Mouse (Mus musculus): ENCODE results near the gene Nudt5.
"Not testable (repeated sequence)": the region's sequence is repeated elsewhere in the genome, so short reads cannot be mapped to it uniquely, and the experiment has no call there.

Nudt5 gene

DNA sequence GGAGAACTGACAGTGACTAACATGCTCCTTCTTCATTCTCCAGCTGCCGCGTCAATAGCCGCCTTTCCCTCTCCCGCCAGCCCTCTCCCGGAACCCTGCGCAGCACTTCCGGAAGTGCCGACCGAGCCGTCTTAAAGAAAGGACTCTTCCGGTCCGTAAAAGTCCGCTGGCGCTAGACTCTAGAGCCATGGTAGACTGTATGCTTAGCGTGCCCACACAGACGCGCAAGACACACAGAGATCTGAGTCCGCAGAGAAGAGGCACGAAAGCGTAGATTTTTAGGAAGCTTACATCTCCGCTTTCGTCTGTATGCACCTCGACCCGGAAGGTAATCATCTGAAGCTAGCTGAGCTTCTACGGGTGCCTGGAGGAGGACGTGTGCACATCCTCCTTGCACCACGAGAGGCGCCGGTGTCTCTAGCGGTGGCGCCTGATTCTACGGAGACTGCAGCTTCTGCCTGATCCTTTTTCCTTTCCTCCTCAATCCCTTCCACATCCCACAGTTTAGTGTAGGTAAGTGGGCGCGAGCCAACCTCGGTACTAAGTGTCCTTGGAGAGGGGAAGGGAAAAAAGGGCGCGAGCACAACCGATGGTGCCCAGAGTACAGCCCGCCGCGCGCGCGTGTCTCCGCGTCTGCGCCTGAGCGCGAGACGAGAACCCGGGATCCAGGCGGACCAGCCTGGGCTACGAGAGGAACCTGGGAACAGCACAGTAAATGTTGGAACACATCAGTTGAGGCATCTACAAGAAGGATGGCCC is at the start of gene Nudt5, which contains the start of gene Cdc123:
Gene Nudt5 (plus strand): TSS at position 147 of the 759 bp plus-strand sequence.
Gene Cdc123 (minus strand): TSS at position 292 of the 759 bp plus-strand sequence.
- peak; percentile 81 to 85 for DNase-seq (ENCODE audit: low spot score in 2 of 2)

DNA sequence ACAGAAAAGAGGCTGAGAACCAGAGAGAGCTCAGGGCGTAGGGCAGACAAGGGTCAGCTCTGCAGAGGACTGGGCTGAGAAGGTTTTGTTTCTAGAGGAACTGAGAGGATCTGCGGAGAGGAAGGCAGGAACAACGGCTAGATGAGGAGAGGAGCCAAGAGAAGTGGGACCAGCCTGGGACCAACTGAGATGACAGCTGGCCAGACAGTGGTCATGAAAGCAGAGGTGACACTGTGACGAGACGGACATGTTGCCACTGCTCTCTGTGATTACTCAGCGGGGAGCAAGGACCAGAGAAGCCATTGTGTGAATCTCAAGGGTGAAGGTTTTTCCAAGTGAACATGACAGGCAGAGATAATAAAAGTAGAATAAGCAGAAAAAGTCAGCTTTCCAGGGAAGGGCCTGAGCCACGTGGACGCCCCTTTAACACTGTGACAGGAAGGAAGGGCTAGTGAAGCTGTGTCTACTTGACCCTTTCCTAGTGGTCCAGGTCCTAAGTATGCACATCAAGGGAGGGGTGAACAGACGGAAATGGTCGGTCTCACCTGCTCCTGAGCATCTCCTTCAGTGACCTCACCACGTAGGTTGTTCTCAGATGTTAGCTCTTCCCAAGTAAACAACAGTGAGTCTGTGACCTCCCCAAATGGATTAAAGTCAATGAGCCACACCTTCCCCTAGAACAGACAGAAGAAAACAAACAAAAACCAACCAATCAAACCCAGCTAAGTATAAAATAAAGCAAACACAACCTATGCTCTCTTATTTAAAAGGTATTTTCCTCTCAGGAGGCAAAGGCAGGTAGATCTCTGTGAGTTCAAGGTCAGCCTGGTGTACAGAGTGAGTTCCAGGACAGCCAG is 46.8 kb upstream of the Nudt5 start:
- no peak for DNase-seq (ENCODE audit: low spot score in 2 of 2)

DNA sequence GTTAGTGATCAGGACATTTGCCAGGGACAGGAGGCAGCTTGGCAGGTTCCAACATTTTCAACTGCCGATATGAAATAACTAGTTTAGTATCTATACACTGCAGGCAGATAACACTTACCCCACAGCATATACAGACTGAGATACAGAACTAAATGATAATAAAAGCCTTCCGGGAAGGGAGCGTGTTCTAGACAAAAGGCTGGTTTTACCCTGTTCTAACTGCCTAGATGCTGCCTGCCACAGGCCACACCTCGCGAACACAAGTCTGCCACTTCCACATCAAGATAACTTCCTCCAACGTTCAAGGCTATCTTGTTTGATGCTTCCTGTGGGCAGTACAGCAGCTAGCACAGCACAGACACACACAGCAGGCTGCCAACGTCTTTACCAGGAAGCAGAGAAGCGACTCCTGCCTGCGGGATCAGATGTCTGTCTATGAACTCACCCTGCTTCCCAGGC is 43.6 kb upstream of the Nudt5 start:
- no peak for DNase-seq (ENCODE audit: low spot score in 2 of 2)

DNA sequence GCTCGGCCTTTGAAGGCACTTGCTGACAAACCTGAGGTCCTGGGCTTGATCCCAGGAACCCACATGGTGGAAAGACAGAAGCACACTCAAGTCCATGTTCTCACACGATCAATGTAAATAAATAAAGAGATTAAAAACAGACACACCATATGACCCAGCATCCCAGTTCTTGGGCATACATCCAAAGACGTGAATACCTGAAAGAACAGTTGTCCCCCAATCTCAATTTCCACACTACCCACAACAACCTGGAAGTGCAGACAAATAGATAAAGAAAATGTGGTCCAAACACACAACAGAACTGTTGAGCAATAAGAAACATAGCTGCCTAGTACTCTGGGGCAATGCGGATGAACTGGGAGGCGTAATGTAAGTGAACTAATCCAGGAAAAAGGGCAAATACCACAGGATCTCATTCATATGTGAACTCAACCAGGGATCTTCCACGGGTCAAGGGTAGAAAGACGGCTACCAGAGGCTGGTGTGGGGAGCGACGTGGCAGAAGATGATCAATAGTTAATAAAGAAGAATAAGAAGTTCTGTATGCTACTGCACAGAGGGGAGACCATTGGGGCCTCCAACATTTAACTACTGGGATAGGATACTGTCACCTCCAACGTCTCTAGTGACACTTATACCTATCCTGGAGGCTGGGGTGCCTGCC is 42.8 kb upstream of the Nudt5 start:
- DNase-seq (ENCODE audit: low spot score in 2 of 2) = no peak

GRCm38 (mm10) chr2:5804440-5805045 is 40.3 kb upstream of the Nudt5 start:
- DNase-seq (ENCODE audit: low spot score in 2 of 2) = no peak

DNA sequence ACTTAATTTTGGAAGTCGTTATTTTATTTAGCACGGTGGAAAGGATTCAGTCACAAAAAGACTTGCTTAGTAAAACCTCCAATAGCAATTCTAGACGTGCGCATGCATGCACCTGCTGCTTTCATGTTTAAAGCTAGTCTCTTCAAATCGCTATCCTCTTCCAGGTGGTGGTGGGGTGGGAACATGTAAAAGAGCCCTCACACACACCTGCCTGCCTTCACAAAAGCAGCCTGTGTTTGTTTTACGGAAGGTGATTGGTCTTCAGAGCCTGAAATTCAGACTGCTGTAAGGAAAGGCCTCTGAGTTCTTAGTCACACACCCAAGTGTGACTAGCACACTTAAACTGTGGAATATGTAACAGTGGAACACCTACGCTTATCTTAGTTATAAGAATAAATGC is 39.6 kb upstream of the Nudt5 start:
- no peak for DNase-seq (ENCODE audit: low spot score in 2 of 2)

DNA sequence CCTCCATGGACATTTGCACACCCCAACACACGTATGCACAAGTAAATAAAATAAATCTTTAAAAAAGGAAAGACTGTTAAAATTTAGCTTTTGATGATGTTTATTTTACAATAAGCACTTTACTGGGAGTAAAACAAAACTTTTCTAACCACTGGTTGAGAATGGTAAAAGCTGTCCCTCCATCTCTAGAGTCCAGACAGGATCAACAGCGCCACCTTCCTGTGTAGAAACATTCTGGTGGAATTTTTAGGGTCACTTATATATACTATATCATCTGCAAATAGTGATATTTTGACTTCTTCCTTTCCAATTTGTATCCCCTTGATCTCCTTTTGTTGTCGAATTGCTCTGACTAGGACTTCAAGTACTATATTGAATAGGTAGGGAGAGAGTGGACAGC is 38.6 kb upstream of the Nudt5 start:
- not testable (repeated sequence) for DNase-seq (ENCODE audit: low spot score in 2 of 2)

DNA sequence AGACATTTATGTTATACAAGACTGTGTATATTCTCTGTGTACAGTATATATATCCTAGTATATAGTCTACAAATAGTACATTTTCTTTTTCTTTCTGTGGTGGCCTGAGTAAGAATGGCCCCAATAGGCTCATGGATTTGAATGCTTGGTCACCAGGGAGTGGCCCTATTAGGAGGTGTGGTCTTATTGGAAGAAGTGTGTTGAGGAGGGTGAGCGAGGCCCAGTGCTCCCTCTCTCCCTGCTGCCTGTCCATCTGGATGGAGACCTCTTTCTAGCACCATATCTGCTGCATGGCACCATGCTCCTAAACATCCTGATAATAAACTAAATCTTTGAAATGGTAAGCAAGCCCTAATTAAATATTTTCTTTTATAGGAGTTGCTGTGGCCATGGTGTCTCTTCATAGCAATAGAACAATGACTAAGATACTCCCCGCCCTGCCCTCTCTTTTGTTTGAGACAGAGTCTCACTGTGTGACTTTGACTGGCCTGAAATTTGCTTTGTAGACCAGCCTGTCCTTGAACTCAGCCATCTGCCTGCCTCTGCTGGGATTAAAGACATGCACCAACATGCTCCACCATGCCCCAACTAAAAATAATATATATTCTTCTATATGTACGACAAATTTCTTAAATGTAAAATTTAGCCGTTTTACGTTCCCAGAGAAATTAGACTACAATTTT is 34.6 kb upstream of the Nudt5 start:
- DNase-seq (ENCODE audit: low spot score in 2 of 2) = no peak

DNA sequence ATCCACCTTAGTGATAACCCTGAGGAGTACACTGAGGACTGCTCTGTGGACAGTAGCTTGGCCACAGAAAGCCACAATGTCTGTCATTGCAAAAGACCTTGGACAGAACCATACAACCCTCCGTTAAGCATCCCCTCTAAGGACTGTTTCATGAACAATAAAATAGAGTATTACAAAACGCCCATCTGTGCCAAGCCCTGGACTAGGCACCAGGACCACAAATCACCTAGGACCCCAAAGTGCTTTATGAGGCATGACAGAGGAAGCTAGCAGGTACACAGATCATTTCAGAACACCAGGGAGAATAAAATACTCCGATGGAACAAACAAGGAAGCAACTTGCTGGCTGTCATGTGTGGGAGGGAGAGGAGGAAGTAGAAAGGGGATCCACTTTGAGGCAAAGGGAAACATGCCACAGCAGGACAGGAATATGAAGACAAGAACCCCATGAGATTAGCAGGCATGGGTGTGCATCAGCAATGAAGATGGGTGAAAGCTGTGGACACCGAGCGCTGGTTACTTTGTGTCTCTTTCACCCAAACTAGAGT is 33.5 kb upstream of the Nudt5 start:
- DNase-seq (ENCODE audit: low spot score in 2 of 2) = no peak

- no peak for DNase-seq (ENCODE audit: low spot score in 2 of 2)
These were observed 23.6 kb upstream of the Nudt5 start for GRCm38 (mm10) chr2:5821264-5821663.

GRCm38 (mm10) chr2:5822449-5822848 is 22.4 kb upstream of the Nudt5 start:
- no peak for DNase-seq (ENCODE audit: low spot score in 2 of 2)

DNA sequence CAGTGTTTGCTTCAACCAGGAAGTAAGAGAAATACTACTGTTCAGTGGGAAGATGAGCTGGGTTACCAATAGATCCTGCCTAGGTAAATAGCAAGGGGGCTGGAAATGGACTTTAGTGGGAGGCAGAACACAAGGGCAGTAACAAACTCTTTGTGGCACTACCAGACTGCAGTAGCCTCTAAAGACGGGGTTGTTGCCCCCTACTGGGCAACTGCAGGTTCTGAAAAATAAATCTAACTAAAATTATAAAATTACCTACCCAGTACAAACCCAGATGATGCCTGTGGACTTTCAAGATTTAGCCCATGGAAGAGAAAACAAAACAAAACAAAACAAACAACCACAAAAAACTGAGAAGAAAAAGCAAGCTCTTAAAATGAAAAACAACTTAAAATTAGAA is 20.6 kb upstream of the Nudt5 start:
- DNase-seq (ENCODE audit: low spot score in 2 of 2) = no peak

DNA sequence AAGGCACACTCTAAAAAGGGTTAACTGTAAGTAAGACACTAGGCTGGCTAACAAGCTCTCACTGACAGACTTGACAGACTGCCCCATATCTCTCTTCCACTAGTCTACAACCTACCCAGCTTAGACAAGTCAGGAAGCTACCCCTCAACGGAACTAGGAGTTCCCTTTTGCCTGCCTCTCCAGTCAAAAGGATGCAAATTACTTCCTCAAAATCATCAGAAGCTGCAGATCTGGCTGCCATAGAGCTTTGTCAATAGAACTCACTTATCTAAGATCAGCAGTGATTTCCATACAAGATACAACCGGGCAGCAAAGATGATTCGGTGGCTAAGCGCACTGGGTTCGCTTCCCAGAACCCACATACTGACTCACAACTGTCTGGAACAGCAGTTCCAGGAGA is 20.1 kb upstream of the Nudt5 start:
- DNase-seq (ENCODE audit: low spot score in 2 of 2) = no peak

DNA sequence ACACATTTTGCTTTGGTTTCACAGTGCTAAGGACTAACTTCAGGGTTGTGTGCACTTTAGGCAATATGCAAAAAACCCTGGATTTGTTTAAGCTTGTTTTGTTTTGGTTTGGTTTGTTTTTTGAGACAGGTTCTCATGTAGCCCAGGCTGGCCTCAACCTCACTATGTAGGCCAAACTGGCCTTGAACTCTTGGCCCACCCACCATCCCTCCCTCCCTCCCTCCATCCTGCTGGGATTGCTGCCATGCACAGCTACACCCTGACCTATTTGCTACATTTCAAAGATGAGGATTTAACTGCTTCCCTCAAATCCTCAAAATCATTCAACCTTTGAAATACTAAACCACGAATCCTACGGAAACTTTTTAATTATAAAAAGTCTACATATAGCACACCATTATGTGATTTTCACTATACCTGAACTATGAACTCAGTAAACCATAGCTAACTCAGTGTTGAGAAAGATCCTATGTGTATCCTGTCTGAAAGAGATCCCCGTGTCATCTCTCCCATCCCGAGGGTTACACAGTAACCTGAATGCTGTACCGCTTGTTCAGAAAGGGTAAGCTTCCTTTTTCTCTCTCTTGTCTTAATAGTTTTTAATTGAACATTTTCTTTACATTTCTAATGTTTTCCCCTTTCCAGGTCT is 19.4 kb upstream of the Nudt5 start:
- no peak for DNase-seq (ENCODE audit: low spot score in 2 of 2)

DNA sequence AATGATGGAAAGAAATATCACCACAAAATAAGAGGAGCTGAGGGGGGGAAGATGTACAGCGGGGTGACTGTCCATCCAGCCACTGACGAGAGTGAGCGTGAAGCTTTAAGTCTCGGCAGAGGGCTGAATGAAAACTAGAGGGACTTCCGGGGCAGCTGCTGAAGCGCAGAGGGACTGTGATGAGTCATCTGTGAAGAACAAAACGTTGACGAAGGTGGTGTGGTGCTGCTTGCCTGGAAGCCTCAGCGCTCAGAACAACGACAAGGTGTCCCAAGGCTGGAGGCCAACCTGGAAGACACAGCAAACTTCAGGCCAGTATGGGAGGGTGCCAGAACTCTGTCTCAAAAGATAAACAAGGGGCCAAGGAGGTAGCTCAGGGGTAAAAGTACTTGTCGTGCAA is 4.0 kb upstream of the Nudt5 start:
- DNase-seq (ENCODE audit: low spot score in 2 of 2) = no peak

GRCm38 (mm10) chr2:5844181-5844872 is 492 bp upstream of the Nudt5 start:
- no peak for DNase-seq (ENCODE audit: low spot score in 2 of 2)

DNA sequence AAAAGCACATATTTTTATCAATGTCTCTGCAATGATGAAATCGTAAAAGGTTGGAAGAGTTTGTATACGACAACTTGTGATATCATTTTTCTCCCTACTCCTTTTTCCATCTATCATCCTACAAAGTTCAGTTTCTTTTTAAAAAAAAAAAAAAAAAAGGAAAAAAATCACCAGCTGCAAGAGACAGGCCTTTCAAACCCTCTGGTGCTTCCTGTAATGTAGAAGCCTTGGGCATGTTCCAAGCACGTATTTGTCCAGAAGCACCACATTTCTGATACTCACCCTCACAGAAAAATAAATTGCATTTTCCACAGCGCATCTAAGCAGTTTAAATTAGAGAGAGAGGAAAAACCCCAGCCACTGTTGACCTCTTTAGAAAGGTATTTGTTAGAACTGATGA is 1.0 kb downstream of the Nudt5 start:
- DNase-seq (ENCODE audit: low spot score in 2 of 2) = no peak

GRCm38 (mm10) chr2:5851116-5851515 is 6.3 kb downstream of the Nudt5 start:
- DNase-seq (ENCODE audit: low spot score in 2 of 2) = no peak

DNA sequence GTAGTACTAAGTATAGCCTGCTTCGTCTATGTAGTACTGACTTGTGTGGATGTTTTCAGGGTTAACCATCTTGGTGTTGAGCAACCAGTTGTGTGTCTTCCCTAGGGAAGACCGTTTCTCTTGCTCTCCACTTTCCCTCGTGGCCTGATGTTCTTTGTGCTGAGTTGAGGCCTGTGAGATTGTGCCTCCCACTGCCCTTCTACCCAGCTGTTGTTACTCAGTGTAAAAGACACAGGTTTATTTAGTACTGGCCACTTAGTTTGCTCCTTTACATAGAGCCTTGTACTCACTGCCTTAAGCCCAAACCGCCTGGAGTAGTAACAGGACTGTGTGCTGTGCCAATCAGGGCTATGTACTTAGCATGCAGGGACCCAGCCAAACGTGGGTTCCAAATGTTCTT is 7.0 kb downstream of the Nudt5 start:
- DNase-seq (ENCODE audit: low spot score in 2 of 2) = no peak

DNA sequence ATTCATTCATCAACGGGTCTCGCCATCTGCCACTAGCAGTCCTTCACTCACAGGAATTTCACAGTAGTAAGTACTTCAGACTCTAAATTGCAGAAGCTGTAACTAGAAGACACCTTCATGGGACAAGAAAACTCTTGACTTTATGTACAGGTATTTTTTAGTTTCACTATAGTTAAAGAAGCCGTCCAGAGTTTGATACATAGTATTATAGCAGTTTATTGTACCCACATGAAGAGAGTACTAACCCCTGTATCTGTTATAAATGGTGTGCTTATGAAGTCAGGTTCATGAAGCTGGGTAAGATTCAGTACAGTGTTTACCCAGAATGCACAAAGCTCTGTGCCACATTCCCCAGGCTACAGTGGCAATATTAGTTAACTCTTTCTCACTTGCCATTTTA is 18.0 kb downstream of the Nudt5 start, which contains the start of gene Gm13199:
Gene Gm13199 (minus strand): TSS at position 101 of the 400 bp plus-strand sequence.
- no peak for DNase-seq (ENCODE audit: low spot score in 2 of 2)
